Mouse (Mus musculus): ENCODE data around the gene Rapgef4. TPM values are rescaled to one million over a fixed set of nuclear protein-coding genes. Genes with fewer than 3 reads are reported as not detected.

Rapgef4 gene
- polyA plus RNA-seq, 1 experiment: 0.08 TPM

DNA sequence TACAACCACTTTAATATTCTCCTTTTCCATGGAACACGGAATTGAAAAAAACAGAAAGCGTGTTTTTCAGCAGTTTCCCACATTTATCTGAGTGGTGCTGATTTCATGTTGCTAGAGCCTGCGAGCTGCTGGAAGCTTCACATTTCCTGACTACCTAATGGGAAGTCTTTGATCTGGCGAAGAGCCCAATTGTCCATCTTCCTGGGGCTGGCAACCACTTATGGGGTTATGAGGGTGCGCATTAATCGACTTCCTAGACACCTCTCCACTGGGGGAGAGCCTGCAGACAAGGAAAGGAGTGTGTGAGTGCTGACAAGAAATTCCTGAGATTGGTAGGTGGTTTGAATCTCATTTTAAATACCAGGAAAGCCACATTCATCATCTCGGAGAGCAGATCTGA, 135.1 kb downstream of the Rapgef4 start:
- Histone ChIP-seq H3K4me3 (ENCODE audit: insufficient read depth, poor library complexity, severe bottlenecking) (no peak overlapping the region), H3K27me3 (ENCODE audit: control insufficient read depth, insufficient read depth, insufficient read length) (no peaks in the 10 kb centered on the region), H3ac (ENCODE audit: control insufficient read depth, insufficient read length, low read depth) (no peak overlapping the region), H3K79me2 (ENCODE audit: control insufficient read depth, insufficient read depth) (no peaks in the 10 kb centered on the region), H3K36me3 (ENCODE audit: control insufficient read depth, insufficient read depth) (no peaks in the 10 kb centered on the region), H3K79me3 (ENCODE audit: low read depth) (no peaks in the 10 kb centered on the region)
- TF ChIP-seq CEBPB (IDR thresholded peaks at IDR 0.05; ENCODE audit: low read depth) (no peak), MYOG (IDR thresholded peaks at IDR 0.05; ENCODE audit: control insufficient read depth, extremely low read depth, insufficient read length) (no peak), CTCF (IDR thresholded peaks at IDR 0.05; ENCODE audit: control insufficient read depth, insufficient read depth, insufficient read length) (no peak), FOSL1 (IDR thresholded peaks at IDR 0.05; ENCODE audit: insufficient read depth, low read length, poor library complexity, severe bottlenecking) (no peak), MAX (IDR thresholded peaks at IDR 0.05) (no peak)

DNA sequence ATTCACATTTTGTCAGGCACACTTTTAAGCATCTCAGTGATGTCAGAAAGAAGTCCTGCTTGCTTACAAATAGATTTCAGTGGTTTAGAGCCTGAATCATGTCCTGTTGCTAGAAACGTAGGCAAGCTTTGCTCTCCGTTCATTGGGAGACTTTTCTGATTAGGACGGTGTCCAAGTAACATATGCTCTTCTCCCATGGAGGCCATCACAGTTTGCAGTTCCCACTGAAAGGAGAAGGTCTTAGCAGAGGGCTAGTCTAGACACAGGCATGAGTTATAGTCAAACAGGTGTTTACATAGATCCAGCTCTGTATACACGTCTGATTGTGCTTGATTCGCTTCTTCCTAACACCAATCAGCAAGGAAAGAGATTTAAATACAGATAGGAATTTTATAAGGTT, 135.7 kb downstream of the Rapgef4 start:
- no peaks in the 10 kb centered on the region for H3K79me3 ChIP-seq (ENCODE audit: low read depth)
- no peaks in the 10 kb centered on the region for H3K36me3 ChIP-seq (ENCODE audit: control insufficient read depth, insufficient read depth)
- no peak overlapping the region for H3K4me3 ChIP-seq (ENCODE audit: insufficient read depth, poor library complexity, severe bottlenecking)
- H3ac ChIP-seq (ENCODE audit: control insufficient read depth, insufficient read length, low read depth): no peak overlapping the region
- H3K79me2 ChIP-seq (ENCODE audit: control insufficient read depth, insufficient read depth): no peaks in the 10 kb centered on the region
- H3K27me3 ChIP-seq (ENCODE audit: control insufficient read depth, insufficient read depth, insufficient read length): no peaks in the 10 kb centered on the region
- TF ChIP-seq MYOG (IDR thresholded peaks at IDR 0.05; ENCODE audit: control insufficient read depth, extremely low read depth, insufficient read length) (no peak), MYOD1 (IDR thresholded peaks at IDR 0.05; ENCODE audit: control insufficient read depth, insufficient read length, low read depth) (no peak), USF1 (IDR thresholded peaks at IDR 0.05; ENCODE audit: low read depth) (no peak), CEBPB (IDR thresholded peaks at IDR 0.05; ENCODE audit: low read depth) (no peak)

GRCm38 (mm10) chr2:72117138-72118011, 136.3 kb downstream of the Rapgef4 start:
- Histone ChIP-seq H3K36me3 (ENCODE audit: control insufficient read depth, insufficient read depth) (no peaks in the 10 kb centered on the region), H3K79me2 (ENCODE audit: control insufficient read depth, insufficient read depth) (no peaks in the 10 kb centered on the region), H3ac (ENCODE audit: control insufficient read depth, insufficient read length, low read depth) (no peak overlapping the region), H3K79me3 (ENCODE audit: low read depth) (no peaks in the 10 kb centered on the region), H3K4me3 (ENCODE audit: insufficient read depth, poor library complexity, severe bottlenecking) (no peak overlapping the region), H3K27me3 (ENCODE audit: control insufficient read depth, insufficient read depth, insufficient read length) (no peaks in the 10 kb centered on the region)
- no peak for TF ChIP-seq FOSL1 (IDR thresholded peaks at IDR 0.05; ENCODE audit: insufficient read depth, low read length, poor library complexity, severe bottlenecking)
- TF ChIP-seq CEBPB (IDR thresholded peaks at IDR 0.05; ENCODE audit: low read depth): no peak
- TF ChIP-seq MYOD1 (IDR thresholded peaks at IDR 0.05; ENCODE audit: control insufficient read depth, insufficient read length, low read depth): no peak
- no peak for TF ChIP-seq CTCF (IDR thresholded peaks at IDR 0.05; ENCODE audit: control insufficient read depth, insufficient read depth, insufficient read length)
- no peak for TF ChIP-seq MAX (IDR thresholded peaks at IDR 0.05)
- TF ChIP-seq MYOG (IDR thresholded peaks at IDR 0.05; ENCODE audit: control insufficient read depth, extremely low read depth, insufficient read length): no peak
- TF ChIP-seq USF1 (IDR thresholded peaks at IDR 0.05; ENCODE audit: low read depth): no peak

DNA sequence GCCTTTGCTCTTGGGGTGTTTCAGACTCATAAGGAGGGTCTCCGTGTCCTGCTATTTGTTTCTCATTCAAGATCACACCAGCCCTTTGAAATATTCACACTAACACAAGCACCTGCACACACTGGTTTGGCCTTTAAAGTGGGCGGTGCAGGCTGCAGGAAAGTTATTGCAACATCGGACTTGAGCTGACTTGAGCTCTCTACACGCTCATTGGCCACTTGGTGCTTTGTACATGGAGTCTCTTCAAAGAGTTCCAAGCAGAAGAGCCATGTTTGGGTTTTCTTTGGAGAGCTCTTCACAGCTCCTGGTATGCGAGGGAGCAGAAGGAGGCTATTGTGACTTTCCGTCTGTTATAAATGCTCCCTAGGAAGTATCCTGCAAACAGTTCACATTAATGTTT, 139.2 kb downstream of the Rapgef4 start:
- Histone ChIP-seq H3K36me3 (ENCODE audit: control insufficient read depth, insufficient read depth) (no peaks in the 10 kb centered on the region), H3K27me3 (ENCODE audit: control insufficient read depth, insufficient read depth, insufficient read length) (no peaks in the 10 kb centered on the region), H3K4me3 (ENCODE audit: insufficient read depth, poor library complexity, severe bottlenecking) (no peak overlapping the region), H3K79me3 (ENCODE audit: low read depth) (no peaks in the 10 kb centered on the region), H3ac (ENCODE audit: control insufficient read depth, insufficient read length, low read depth) (no peak overlapping the region), H3K79me2 (ENCODE audit: control insufficient read depth, insufficient read depth) (no peaks in the 10 kb centered on the region)
- TF ChIP-seq CEBPB (IDR thresholded peaks at IDR 0.05; ENCODE audit: low read depth) (no peak), MYOD1 (IDR thresholded peaks at IDR 0.05; ENCODE audit: control insufficient read depth, insufficient read length, low read depth) (no peak), USF1 (IDR thresholded peaks at IDR 0.05; ENCODE audit: low read depth) (no peak), FOSL1 (IDR thresholded peaks at IDR 0.05; ENCODE audit: insufficient read depth, low read length, poor library complexity, severe bottlenecking) (no peak), MAX (IDR thresholded peaks at IDR 0.05) (no peak), MYOG (IDR thresholded peaks at IDR 0.05; ENCODE audit: control insufficient read depth, extremely low read depth, insufficient read length) (no peak), CTCF (IDR thresholded peaks at IDR 0.05; ENCODE audit: control insufficient read depth, insufficient read depth, insufficient read length) (no peak)

- no peak overlapping the region for H3ac ChIP-seq (ENCODE audit: control insufficient read depth, insufficient read length, low read depth)
- H3K36me3 ChIP-seq (ENCODE audit: control insufficient read depth, insufficient read depth): no peaks in the 10 kb centered on the region
- no peaks in the 10 kb centered on the region for H3K79me2 ChIP-seq (ENCODE audit: control insufficient read depth, insufficient read depth)
- H3K27me3 ChIP-seq (ENCODE audit: control insufficient read depth, insufficient read depth, insufficient read length): no peaks in the 10 kb centered on the region
- H3K4me3 ChIP-seq (ENCODE audit: insufficient read depth, poor library complexity, severe bottlenecking): no peak overlapping the region
- TF ChIP-seq MYOG (IDR thresholded peaks at IDR 0.05; ENCODE audit: control insufficient read depth, extremely low read depth, insufficient read length): no peak
- TF ChIP-seq FOSL1 (IDR thresholded peaks at IDR 0.05; ENCODE audit: insufficient read depth, low read length, poor library complexity, severe bottlenecking): no peak
- no peak for TF ChIP-seq USF1 (IDR thresholded peaks at IDR 0.05; ENCODE audit: low read depth)
- no peak for TF ChIP-seq CTCF (IDR thresholded peaks at IDR 0.05; ENCODE audit: control insufficient read depth, insufficient read depth, insufficient read length)
- TF ChIP-seq MAX (IDR thresholded peaks at IDR 0.05): no peak
- no peak for TF ChIP-seq CEBPB (IDR thresholded peaks at IDR 0.05; ENCODE audit: low read depth)
- no peak for TF ChIP-seq MYOD1 (IDR thresholded peaks at IDR 0.05; ENCODE audit: control insufficient read depth, insufficient read length, low read depth)
- no peaks in the 10 kb centered on the region for H3K79me3 ChIP-seq (ENCODE audit: low read depth)
Measured at GRCm38 (mm10) chr2:72122410-72123223, 141.6 kb downstream of the Rapgef4 start.
